Comparison of ENCODE assay signal across 16 mouse cellular contexts in genomic region chr7:47022482-47022881, GRCm38 (mm10). TPM values are rescaled to one million over a fixed set of nuclear protein-coding genes. Genes with fewer than 3 reads are reported as not detected.
DNase-seq lines count a peak whose midpoint lies in the region; ATAC-seq and TF ChIP-seq lines count a peak whose summit lies in the region.
"Had no signal": no experiment of that assay in that cellular context is flagged by ENCODE, and none has a peak within 500 bp of the region (broad histone marks: within the 10 kb centered on the region; RNA-seq: fewer than 3 reads in every experiment).

No protein-coding gene starts in this region.

- TF ChIP-seq POLR2A in MEL (IDR thresholded peaks at IDR 0.05; ENCODE audit: control insufficient read depth in 1 of 2, insufficient read depth in 1 of 2, low read depth in 1 of 2, low read length in 2 of 2, poor library complexity in 1 of 2) = no peak
- no peak for TF ChIP-seq POLR2A in cerebellum, adult 2 months (IDR thresholded peaks at IDR 0.05; ENCODE audit: borderline replicate concordance, insufficient read depth, low read length)

- H3K4me3 ChIP-seq in intestine, embryonic 16.5 days (ENCODE audit: low read length) = no peak overlapping the region
- H3K4me3 ChIP-seq in intestine, embryonic 15.5 days (replicated peaks) = no peak overlapping the region
- no peak overlapping the region for H3K4me3 ChIP-seq in MEL (ENCODE audit: control insufficient read depth in 1 of 2, insufficient read depth in 1 of 2, low read depth in 2 of 2, low read length in 2 of 2)
- no peak overlapping the region for H3K4me3 ChIP-seq in cerebellum, adult 2 months (replicated peaks; ENCODE audit: insufficient read depth, low read depth, low read length)
- H3K4me3 ChIP-seq: limb, embryonic 10.5 days; neural tube, embryonic 12.5 days had no signal

- H3K36me3 ChIP-seq in intestine, embryonic 16.5 days (ENCODE audit: control insufficient read depth, insufficient read depth, low read length) = no peaks in the 10 kb centered on the region
- H3K36me3 ChIP-seq in intestine, embryonic 15.5 days = no peaks in the 10 kb centered on the region
- H3K36me3 ChIP-seq in MEL (ENCODE audit: control insufficient read depth in 1 of 2, insufficient read depth in 2 of 2, low read length in 2 of 2) = no peaks in the 10 kb centered on the region
- H3K36me3 ChIP-seq: limb, embryonic 10.5 days; neural tube, embryonic 12.5 days had no signal

- 63% methylated on average over 8 of the region's 8 CpGs for WGBS in intestine, embryonic 16.5 days
- WGBS in intestine, embryonic 15.5 days = 65% methylated on average over 8 of the region's 8 CpGs
- 65% methylated on average over 8 of the region's 8 CpGs for WGBS in cerebellum, adult 2 months

- H3K4me2 ChIP-seq in intestine, embryonic 16.5 days (ENCODE audit: low read depth, low read length) = no peak overlapping the region
- H3K4me2 ChIP-seq in intestine, embryonic 15.5 days (replicated peaks) = no peak overlapping the region
- H3K4me2 ChIP-seq: neural tube, embryonic 12.5 days had no signal

- H3K9me3 ChIP-seq in intestine, embryonic 16.5 days (ENCODE audit: control insufficient read depth, low read length) = no peaks in the 10 kb centered on the region
- no peaks in the 10 kb centered on the region for H3K9me3 ChIP-seq in intestine, embryonic 15.5 days
- no peaks in the 10 kb centered on the region for H3K9me3 ChIP-seq in MEL (replicated peaks; ENCODE audit: insufficient read depth, low read length)
- H3K9me3 ChIP-seq: limb, embryonic 10.5 days; neural tube, embryonic 12.5 days had no signal

- peak; percentile 45 for DNase-seq in MEL (ENCODE audit: low read depth, low spot score)
- DNase-seq in induced T-regulatory cell, adult 2 months (ENCODE audit: low read depth) = peak; percentile 96
- DNase-seq in spleen, adult 18-20 months = peak; percentile 26
- DNase-seq in layer of hippocampus, adult 9-11 months = no peak
- DNase-seq in cerebellum, adult 2 months = no peak
- DNase-seq in retina, embryonic 14.5 days (ENCODE audit: low spot score) = no peak
- DNase-seq: cerebellum, adult 11 months; thymus, postnatal 25 days had no signal

- no peak for ATAC-seq in intestine, embryonic 16.5 days
- no peak for ATAC-seq in intestine, embryonic 15.5 days
- ATAC-seq: forebrain, embryonic 16.5 days; hindbrain, postnatal 0 days had no signal

- no peaks in the 10 kb centered on the region for H3K4me1 ChIP-seq in intestine, embryonic 16.5 days (ENCODE audit: control insufficient read depth, insufficient read depth, low read length)
- 0 out of 2 replicates have a peak, but pooled peaks cover 4% of the 10 kb centered on the region for H3K4me1 ChIP-seq in intestine, embryonic 15.5 days (replicated peaks)
- H3K4me1 ChIP-seq in MEL (ENCODE audit: control insufficient read depth in 1 of 2, insufficient read depth in 2 of 2, low read length in 2 of 2) = no peaks in the 10 kb centered on the region
- 0 out of 2 replicates have a peak, but pooled peaks cover 5% of the 10 kb centered on the region for H3K4me1 ChIP-seq in cerebellum, adult 2 months (ENCODE audit: control insufficient read depth, insufficient read depth, low read length)
- H3K4me1 ChIP-seq: neural tube, embryonic 12.5 days had no signal

- no peak overlapping the region for H3K27ac ChIP-seq in intestine, embryonic 16.5 days (ENCODE audit: low read length)
- H3K27ac ChIP-seq in intestine, embryonic 15.5 days = no peak overlapping the region
- no peak overlapping the region for H3K27ac ChIP-seq in MEL (ENCODE audit: control insufficient read depth, low read depth, low read length)
- H3K27ac ChIP-seq in cerebellum, adult 2 months (ENCODE audit: insufficient read depth, low read length) = no peak overlapping the region
- H3K27ac ChIP-seq: hindbrain, postnatal 0 days; limb, embryonic 10.5 days; neural tube, embryonic 12.5 days had no signal

- no peaks in the 10 kb centered on the region for H3K79me2 ChIP-seq in MEL (ENCODE audit: control insufficient read depth, insufficient read depth, low read length, poor library complexity)

- TF ChIP-seq CTCF in MEL (IDR thresholded peaks at IDR 0.05 in 2 of 3, conservative IDR thresholded peaks at IDR 0.05 in 1 of 3; ENCODE audit: control insufficient read depth in 1 of 3, insufficient read depth in 1 of 3, low read depth in 2 of 3, low read length in 3 of 3, poor library complexity in 1 of 3, severe bottlenecking in 1 of 3) = no peak
- no peak for TF ChIP-seq CTCF in cerebellum, adult 2 months (IDR thresholded peaks at IDR 0.05; ENCODE audit: borderline replicate concordance, insufficient read depth, low read depth, low read length)

- TF ChIP-seq RAD21 in MEL (IDR thresholded peaks at IDR 0.05; ENCODE audit: low read depth, low read length) = no peak

- no peaks in the 10 kb centered on the region for H3K27me3 ChIP-seq in intestine, embryonic 16.5 days (replicated peaks; ENCODE audit: control insufficient read depth, insufficient read depth, low read length)
- no peaks in the 10 kb centered on the region for H3K27me3 ChIP-seq in intestine, embryonic 15.5 days (replicated peaks)
- H3K27me3 ChIP-seq in MEL (ENCODE audit: control insufficient read depth in 1 of 2, insufficient read depth in 2 of 2, low read length in 2 of 2) = no peaks in the 10 kb centered on the region
- no peaks in the 10 kb centered on the region for H3K27me3 ChIP-seq in cerebellum, adult 2 months (ENCODE audit: control insufficient read depth, insufficient read depth, low read length)
- H3K27me3 ChIP-seq: neural tube, embryonic 12.5 days had no signal

- no peak for TF ChIP-seq EP300 in MEL (IDR thresholded peaks at IDR 0.05; ENCODE audit: low read depth in 1 of 2, low read length in 2 of 2)

- peak overlapping the region; percentile 19; the same call in 1 of the 2 replicates for H3K9ac ChIP-seq in intestine, embryonic 16.5 days (ENCODE audit: low read depth, low read length)
- H3K9ac ChIP-seq in intestine, embryonic 15.5 days = no peak overlapping the region
- no peak overlapping the region for H3K9ac ChIP-seq in MEL (ENCODE audit: control insufficient read depth, low read depth, low read length, poor library complexity, severe bottlenecking)
- H3K9ac ChIP-seq: neural tube, embryonic 12.5 days had no signal

TF ChIP-seq in MEL, 35 proteins besides CTCF, POLR2A, EP300 and RAD21:
- TF ChIP-seq TAL1 (IDR thresholded peaks at IDR 0.05; ENCODE audit: low read length) = peak; percentile 44
- no peak for TF ChIP-seq MYB (IDR thresholded peaks at IDR 0.05; ENCODE audit: low read depth, low read length)
- peak; percentile 24; the same call in 1 of the 2 replicates for TF ChIP-seq TCF12 (IDR thresholded peaks at IDR 0.05; ENCODE audit: low read depth, low read length)

RNA-seq across cellular contexts. Expression of gene Spty2d1, which starts 14.3 kb away (rescaled TPM):
- polyA plus RNA-seq in intestine, embryonic 16.5 days (2015; fragmentation: Nextera tagmentation; extraction: Ambion mirVana) = 15.2 and 16.5 TPM in 2 replicates
- 16.5 and 17.2 TPM in 2 replicates for polyA plus RNA-seq in intestine, embryonic 15.5 days (2015; fragmentation: Nextera tagmentation; extraction: Ambion mirVana)
- total RNA-seq in MEL (2012; rRNA removed) = 14.9 and 15.1 TPM in 2 replicates
- 10 to 100 TPM; 14.4 to 36.9 TPM for polyA plus RNA-seq in MEL (2012; ENCODE audit: insufficient read depth in 1 of 2, insufficient read length in 2 of 2, low read depth in 1 of 2, low replicate concordance in 2 of 2, missing spikeins in 1 of 2)
- polyA plus RNA-seq in cerebellum, adult 2 months (2012; rRNA removed) = 11.2 and 11.3 TPM in 2 replicates

RNA-seq across cellular contexts. Expression of gene Tmem86a, which starts 27.9 kb away (rescaled TPM):
- 59.3 and 63.1 TPM in 2 replicates for polyA plus RNA-seq in intestine, embryonic 16.5 days (2015; fragmentation: Nextera tagmentation; extraction: Ambion mirVana)
- 48.8 and 50.4 TPM in 2 replicates for polyA plus RNA-seq in intestine, embryonic 15.5 days (2015; fragmentation: Nextera tagmentation; extraction: Ambion mirVana)
- total RNA-seq in MEL (2012; rRNA removed) = 0.23 and 0.27 TPM in 2 replicates
- under 1 TPM in 1 of 2 experiments, not detected in 1; 0.54 TPM for polyA plus RNA-seq in MEL (2012; ENCODE audit: insufficient read depth in 1 of 2, insufficient read length in 2 of 2, low read depth in 1 of 2, low replicate concordance in 2 of 2, missing spikeins in 1 of 2)
- 18.1 and 19.0 TPM in 2 replicates for polyA plus RNA-seq in cerebellum, adult 2 months (2012; rRNA removed)

RNA-seq across cellular contexts. Expression of gene Gm9999, which starts 39.1 kb away (rescaled TPM):
- not detected in 2 replicates for polyA plus RNA-seq in intestine, embryonic 16.5 days (2015; fragmentation: Nextera tagmentation; extraction: Ambion mirVana)
- not detected in 2 replicates for polyA plus RNA-seq in intestine, embryonic 15.5 days (2015; fragmentation: Nextera tagmentation; extraction: Ambion mirVana)
- not detected in 2 replicates for total RNA-seq in MEL (2012; rRNA removed)
- polyA plus RNA-seq in MEL (2012; ENCODE audit: insufficient read depth in 1 of 2, insufficient read length in 2 of 2, low read depth in 1 of 2, low replicate concordance in 2 of 2, missing spikeins in 1 of 2) = not detected
- not detected in 2 replicates for polyA plus RNA-seq in cerebellum, adult 2 months (2012; rRNA removed)
- total RNA-seq: adrenal gland, adult 18-20 months; hindbrain, postnatal 0 days had no signal
- polyA plus RNA-seq: forebrain, embryonic 16.5 days; hindbrain, postnatal 0 days; limb, embryonic 10.5 days; lung, embryonic 16.5 days; neural tube, embryonic 12.5 days had no signal

Comparison
In these comparisons a context has a peak if more than half of its experiments do, and no peak if none do; other contexts are left out.
1. DNase-seq: peak in MEL (single experiment), induced T-regulatory cell, adult 2 months (single experiment) and spleen, adult 18-20 months (2 of 2); none in layer of hippocampus, adult 9-11 months (single experiment), cerebellum, adult 2 months (0 of 2) and retina, embryonic 14.5 days (single experiment).
2. RNA of gene Tmem86a, which starts 27.9 kb away (polyA plus RNA-seq): 59.3 to 63.1 TPM in intestine, embryonic 16.5 days, 48.8 to 50.4 TPM in intestine, embryonic 15.5 days and 18.1 to 19.0 TPM in cerebellum, adult 2 months; 0.54 TPM in MEL; every median in the first group is over 10 times any median in the second.